Mouse (Mus musculus): Measurements from ENCODE around the gene Cfdp1. TPM values are rescaled to one million over a fixed set of nuclear protein-coding genes. Genes with fewer than 3 reads are reported as not detected.
A peak's percentile ranks its signal among the peaks of the same experiment; 100 is the strongest.

Gene Cfdp1
- total RNA-seq, 1 experiment, result 190 TPM

DNA sequence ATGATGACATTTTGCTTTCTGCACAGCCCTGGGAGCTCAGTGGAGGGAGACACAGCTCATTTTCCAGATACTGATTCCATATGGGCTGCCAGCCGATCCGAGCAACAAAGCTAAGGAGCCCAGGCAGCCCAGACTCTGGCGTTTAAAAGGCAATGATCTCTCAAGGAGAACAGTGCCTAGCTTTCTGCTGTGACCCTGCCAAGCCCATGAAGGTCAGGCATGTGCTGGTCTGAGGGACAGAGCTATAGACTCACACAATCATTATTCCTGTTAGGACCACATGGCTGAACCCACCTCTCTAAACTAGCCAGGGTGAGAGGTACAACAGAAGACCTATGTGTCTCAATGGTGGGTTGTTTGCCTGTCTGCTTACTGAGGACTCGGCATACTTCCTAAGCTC is 66.4 kb downstream of the Cfdp1 start:
- no peak for DNase-seq (ENCODE audit: low read depth, low spot score)
- no peak for TF ChIP-seq ZNF384 (IDR thresholded peaks at IDR 0.05; ENCODE audit: low read depth, low read length)
- no peak for TF ChIP-seq CHD2 (IDR thresholded peaks at IDR 0.05; ENCODE audit: low read depth, low read length)
- no peak for TF ChIP-seq MAFK (IDR thresholded peaks at IDR 0.05; ENCODE audit: insufficient read depth, low read depth, low read length)
- TF ChIP-seq HCFC1 (IDR thresholded peaks at IDR 0.05; ENCODE audit: borderline replicate concordance, insufficient read depth, low read length), result no peak
- no peak for TF ChIP-seq ZC3H11A (IDR thresholded peaks at IDR 0.05; ENCODE audit: borderline replicate concordance, low read depth, low read length)
- peaks cover 2% of the 10 kb centered on the region; the same call in 1 of the 2 replicates for H3K36me3 ChIP-seq (ENCODE audit: control insufficient read depth, insufficient read depth, low read length, poor library complexity, severe bottlenecking)
- in situ Hi-C loops (cut with MboI; ENCODE audit: low sequenced_read_pairs in 2 of 2, unreplicated experiment in 2 of 2), result no loop called here
- peak overlapping the region; percentile 8; the same call in 1 of the 2 replicates for H3K9ac ChIP-seq (ENCODE audit: insufficient read depth, low read depth, low read length, poor library complexity, severe bottlenecking)
- H3K4me1 ChIP-seq (ENCODE audit: control insufficient read depth in 2 of 2, insufficient read depth in 2 of 2, low read length in 2 of 2, poor library complexity in 1 of 2), result peaks cover 32 to 38% of the 10 kb centered on the region in 2 experiments
- peak overlapping the region; percentile 98 for H3K27ac ChIP-seq (ENCODE audit: insufficient read depth, low read depth, low read length, poor library complexity, severe bottlenecking)
- H3K4me3 ChIP-seq (ENCODE audit: insufficient read depth in 1 of 2, low read depth in 1 of 2, low read length in 2 of 2, poor library complexity in 1 of 2, severe bottlenecking in 1 of 2), result no peak overlapping the region
- no peaks in the 10 kb centered on the region for H3K9me3 ChIP-seq (ENCODE audit: control insufficient read depth, insufficient read depth, low read depth, low read length)

DNA sequence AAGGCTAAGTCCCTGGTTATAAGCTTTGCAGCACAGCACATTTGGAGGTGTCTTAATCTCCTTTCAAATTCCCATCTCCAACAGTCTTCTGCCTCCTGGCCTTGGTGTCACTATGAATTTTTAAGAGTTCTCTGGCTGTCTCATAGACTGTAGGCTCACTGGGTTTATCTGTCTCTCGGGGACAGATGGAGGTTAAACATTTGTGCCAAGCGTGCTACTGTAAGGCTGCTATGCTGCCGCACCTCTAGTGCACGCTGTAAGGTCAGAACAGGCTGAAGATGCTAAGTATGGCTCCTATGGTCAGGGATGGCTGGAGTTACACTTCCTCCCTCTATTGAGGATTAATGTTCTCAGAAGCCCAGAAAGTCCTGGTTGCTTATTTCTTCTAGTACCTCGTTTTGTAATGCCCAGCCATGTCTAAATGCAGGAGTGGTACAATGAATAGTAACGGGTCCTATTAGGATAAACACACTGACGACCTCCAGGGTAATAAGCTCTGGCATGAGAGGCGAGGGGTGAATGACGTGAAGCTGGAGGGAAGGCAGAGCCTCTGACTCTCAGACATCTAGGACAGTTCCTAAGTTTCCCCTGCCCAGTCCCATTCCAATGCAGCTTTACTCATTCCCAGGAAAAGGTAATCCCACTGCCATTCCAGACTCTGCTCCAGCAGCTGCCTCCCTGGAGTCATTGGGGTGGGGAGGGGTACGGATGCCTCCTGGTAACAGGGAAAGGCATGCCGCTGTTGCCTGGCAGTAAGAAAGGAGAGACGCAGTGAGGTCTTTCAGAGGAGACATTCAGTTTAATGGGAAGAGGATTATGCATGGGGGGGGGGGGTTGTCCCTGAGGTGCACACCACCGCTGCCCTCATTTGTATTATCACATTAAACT is 67.1 kb downstream of the Cfdp1 start:
- H3K4me3 ChIP-seq (ENCODE audit: insufficient read depth in 1 of 2, low read depth in 1 of 2, low read length in 2 of 2, poor library complexity in 1 of 2, severe bottlenecking in 1 of 2), result no peak overlapping the region
- H3K36me3 ChIP-seq (ENCODE audit: control insufficient read depth, insufficient read depth, low read length, poor library complexity, severe bottlenecking), result peaks cover 5% of the 10 kb centered on the region; the same call in 1 of the 2 replicates
- H3K27ac ChIP-seq (ENCODE audit: insufficient read depth, low read depth, low read length, poor library complexity, severe bottlenecking), result peak overlapping the region; percentile 98
- no peaks in the 10 kb centered on the region for H3K9me3 ChIP-seq (ENCODE audit: control insufficient read depth, insufficient read depth, low read depth, low read length)
- no peak for DNase-seq (ENCODE audit: low read depth, low spot score)
- in situ Hi-C loops (cut with MboI; ENCODE audit: low sequenced_read_pairs in 2 of 2, unreplicated experiment in 2 of 2), result no loop called here
- H3K9ac ChIP-seq (ENCODE audit: insufficient read depth, low read depth, low read length, poor library complexity, severe bottlenecking), result peak overlapping the region; percentile 19; the same call in 1 of the 2 replicates
- H3K4me1 ChIP-seq (ENCODE audit: control insufficient read depth in 2 of 2, insufficient read depth in 2 of 2, low read length in 2 of 2, poor library complexity in 1 of 2), result peaks cover 32 to 41% of the 10 kb centered on the region in 2 experiments
- TF ChIP-seq CHD2 (IDR thresholded peaks at IDR 0.05; ENCODE audit: low read depth, low read length) (no peak), HCFC1 (IDR thresholded peaks at IDR 0.05; ENCODE audit: borderline replicate concordance, insufficient read depth, low read length) (no peak), ZC3H11A (IDR thresholded peaks at IDR 0.05; ENCODE audit: borderline replicate concordance, low read depth, low read length) (no peak), MAFK (IDR thresholded peaks at IDR 0.05; ENCODE audit: insufficient read depth, low read depth, low read length) (no peak), ZNF384 (IDR thresholded peaks at IDR 0.05; ENCODE audit: low read depth, low read length) (no peak)

DNA sequence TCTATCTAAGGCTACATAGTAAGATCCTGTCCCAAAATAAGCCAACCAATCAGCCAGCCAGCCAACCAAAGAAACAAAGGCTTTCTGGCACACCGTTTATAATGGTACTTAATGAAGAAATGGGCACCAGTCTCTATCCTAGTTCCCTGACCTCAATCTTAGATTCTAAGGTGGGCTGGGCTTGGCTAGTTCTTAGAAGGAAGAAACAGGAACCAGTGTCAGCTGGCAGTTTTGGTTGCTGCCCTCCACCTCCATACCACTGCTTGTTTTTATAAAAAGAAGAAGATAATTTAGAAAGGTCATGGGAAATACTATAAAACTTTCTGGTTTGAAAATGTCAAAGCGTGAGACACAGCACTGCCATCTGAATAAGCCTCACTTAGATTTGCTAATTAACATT is 68.0 kb downstream of the Cfdp1 start:
- no peak overlapping the region for H3K4me3 ChIP-seq (ENCODE audit: insufficient read depth in 1 of 2, low read depth in 1 of 2, low read length in 2 of 2, poor library complexity in 1 of 2, severe bottlenecking in 1 of 2)
- DNase-seq (ENCODE audit: low read depth, low spot score), result no peak
- peaks cover 34 to 44% of the 10 kb centered on the region in 2 experiments for H3K4me1 ChIP-seq (ENCODE audit: control insufficient read depth in 2 of 2, insufficient read depth in 2 of 2, low read length in 2 of 2, poor library complexity in 1 of 2)
- in situ Hi-C loops (cut with MboI; ENCODE audit: low sequenced_read_pairs in 2 of 2, unreplicated experiment in 2 of 2), result no loop called here
- no peak overlapping the region for H3K9ac ChIP-seq (ENCODE audit: insufficient read depth, low read depth, low read length, poor library complexity, severe bottlenecking)
- H3K27ac ChIP-seq (ENCODE audit: insufficient read depth, low read depth, low read length, poor library complexity, severe bottlenecking), result no peak overlapping the region
- TF ChIP-seq CHD2 (IDR thresholded peaks at IDR 0.05; ENCODE audit: low read depth, low read length) (no peak), ZC3H11A (IDR thresholded peaks at IDR 0.05; ENCODE audit: borderline replicate concordance, low read depth, low read length) (no peak), ZNF384 (IDR thresholded peaks at IDR 0.05; ENCODE audit: low read depth, low read length) (no peak), MAFK (IDR thresholded peaks at IDR 0.05; ENCODE audit: insufficient read depth, low read depth, low read length) (no peak), HCFC1 (IDR thresholded peaks at IDR 0.05; ENCODE audit: borderline replicate concordance, insufficient read depth, low read length) (no peak)
- no peaks in the 10 kb centered on the region for H3K9me3 ChIP-seq (ENCODE audit: control insufficient read depth, insufficient read depth, low read depth, low read length)
- peaks cover 3% of the 10 kb centered on the region; the same call in 1 of the 2 replicates for H3K36me3 ChIP-seq (ENCODE audit: control insufficient read depth, insufficient read depth, low read length, poor library complexity, severe bottlenecking)

DNA sequence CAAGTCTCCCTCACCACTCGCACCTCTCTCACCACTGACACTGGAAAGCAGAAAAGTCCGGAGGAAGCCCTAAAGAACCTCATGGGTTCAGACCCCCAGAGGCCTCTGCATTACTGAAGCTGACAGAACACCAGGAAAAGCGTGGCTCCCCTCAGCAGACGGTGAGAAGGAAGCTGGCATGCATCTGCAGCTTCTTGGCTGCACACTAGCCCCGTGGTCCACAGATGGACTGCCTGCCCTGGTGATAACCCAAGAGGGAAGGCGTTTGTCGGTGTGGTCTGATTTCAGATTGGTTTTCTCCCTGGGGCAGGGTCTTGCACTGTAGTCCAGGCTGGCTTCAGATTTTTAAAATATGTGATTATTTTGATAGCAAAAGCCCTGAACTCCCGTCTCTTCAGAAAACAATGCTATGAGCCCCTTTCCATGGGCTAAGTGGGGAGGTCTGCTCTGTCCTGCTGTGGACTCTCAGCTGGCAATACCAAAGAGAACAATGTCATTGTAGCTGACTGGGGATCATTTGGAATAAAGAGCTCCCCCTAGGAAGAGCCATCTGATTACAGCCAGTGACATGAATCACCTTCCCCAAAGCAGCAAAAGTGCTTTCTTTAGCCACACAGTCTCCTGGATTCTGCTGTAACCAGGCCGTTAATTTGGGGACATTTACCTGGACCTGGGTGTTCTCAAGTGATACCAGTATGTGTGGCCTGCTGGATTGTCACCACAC is 71.3 kb downstream of the Cfdp1 start:
- in situ Hi-C loops (cut with MboI; ENCODE audit: low sequenced_read_pairs in 2 of 2, unreplicated experiment in 2 of 2), result no loop called here
- Histone ChIP-seq H3K4me1 (ENCODE audit: control insufficient read depth in 2 of 2, insufficient read depth in 2 of 2, low read length in 2 of 2, poor library complexity in 1 of 2) (peaks cover 16 to 33% of the 10 kb centered on the region in 2 experiments), H3K27ac (ENCODE audit: insufficient read depth, low read depth, low read length, poor library complexity, severe bottlenecking) (no peak overlapping the region), H3K36me3 (ENCODE audit: control insufficient read depth, insufficient read depth, low read length, poor library complexity, severe bottlenecking) (peaks cover 13% of the 10 kb centered on the region), H3K4me3 (ENCODE audit: insufficient read depth in 1 of 2, low read depth in 1 of 2, low read length in 2 of 2, poor library complexity in 1 of 2, severe bottlenecking in 1 of 2) (no peak overlapping the region), H3K9ac (ENCODE audit: insufficient read depth, low read depth, low read length, poor library complexity, severe bottlenecking) (no peak overlapping the region), H3K9me3 (ENCODE audit: control insufficient read depth, insufficient read depth, low read depth, low read length) (no peaks in the 10 kb centered on the region)
- TF ChIP-seq MAFK (IDR thresholded peaks at IDR 0.05; ENCODE audit: insufficient read depth, low read depth, low read length), result no peak
- no peak for TF ChIP-seq ZC3H11A (IDR thresholded peaks at IDR 0.05; ENCODE audit: borderline replicate concordance, low read depth, low read length)
- no peak for TF ChIP-seq HCFC1 (IDR thresholded peaks at IDR 0.05; ENCODE audit: borderline replicate concordance, insufficient read depth, low read length)
- TF ChIP-seq CHD2 (IDR thresholded peaks at IDR 0.05; ENCODE audit: low read depth, low read length), result no peak
- no peak for TF ChIP-seq ZNF384 (IDR thresholded peaks at IDR 0.05; ENCODE audit: low read depth, low read length)
- no peak for DNase-seq (ENCODE audit: low read depth, low spot score)
